Mouse (Mus musculus) bone marrow macrophage, adult 2 months (primary cell): ENCODE results near the gene Pcdh19.

Source experiments
- CTCF ChIP-seq: IDR thresholded peaks from 2 replicates; pipeline ENCODE4 v1.5.1; 2012; ENCODE audit warnings: low read depth, mild to moderate bottlenecking, low read length, moderate library complexity
- POLR2A ChIP-seq: IDR thresholded peaks from 2 replicates; pipeline ENCODE4 v1.6.1; 2012; ENCODE audit warnings: mild to moderate bottlenecking, low read depth, low read length, borderline replicate concordance

DNA sequence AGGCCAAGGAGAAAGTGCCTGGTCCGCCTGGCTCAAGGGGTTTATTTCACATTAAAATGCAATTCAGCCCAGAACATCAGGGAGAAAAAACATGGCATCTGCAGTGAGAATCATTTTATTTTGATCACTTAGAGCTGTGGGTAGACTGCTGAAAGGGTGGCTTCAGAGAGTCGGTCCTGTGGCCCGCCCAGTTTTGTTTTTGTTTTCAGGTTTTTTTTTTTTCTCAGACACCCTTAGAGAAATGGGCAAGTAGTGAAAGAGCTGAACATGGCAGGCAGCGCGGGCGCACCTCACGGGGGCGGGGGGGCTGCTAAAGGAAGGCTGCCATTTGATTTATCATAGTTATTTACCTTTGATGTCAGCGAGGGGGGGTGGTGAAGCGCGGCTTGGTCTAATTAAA, 2.0 kb upstream of the Pcdh19 start:
- TF ChIP-seq POLR2A (no peak), CTCF (no peak)
